Mouse (Mus musculus) limb, embryonic 14.5 days (tissue): ENCODE data around the gene Dock9. TPM values are rescaled to one million over a fixed set of nuclear protein-coding genes. Genes with fewer than 3 reads are reported as not detected.

ENCODE experiments used
- ATAC-seq: fragments of 200-750 bp; cut with Nextera tagmentation; 2 replicates; pipeline ENCODE4 v1.8.0; 2017; ENCODE audit warnings: low read depth, moderate number of reproducible peaks, moderate TSS enrichment; ENCODE audit not compliant: low FRiP score
- DNase-seq: peaks from one replicate; pipeline ENCODE4 v3.0.0-alpha.2; 2015; ENCODE audit warnings: low spot score
- H3K27ac ChIP-seq: fragments of 300-500 bp; sonication (generic); replicated peaks from 2 replicates; pipeline ENCODE4 v1.5.1; 2014; ENCODE audit warnings: low read depth, mild to moderate bottlenecking, low read length, moderate library complexity, mixed read lengths
- H3K27me3 ChIP-seq: fragments of 300-500 bp; sonication (generic); 2 replicates; pipeline ENCODE4 v1.6.1; 2014; ENCODE audit warnings: low read length, mixed read lengths; ENCODE audit not compliant: control insufficient read depth, insufficient read depth
- H3K36me3 ChIP-seq: fragments of 300-500 bp; sonication (generic); 2 replicates; pipeline ENCODE4 v1.6.1; 2014; ENCODE audit warnings: mild to moderate bottlenecking, low read length, moderate library complexity, mixed read lengths; ENCODE audit not compliant: control insufficient read depth, insufficient read depth
- H3K4me1 ChIP-seq: fragments of 300-500 bp; sonication (generic); 2 replicates; pipeline ENCODE4 v1.6.1; 2014; ENCODE audit warnings: antibody characterized with exemption, low read length, mixed read lengths; ENCODE audit not compliant: control insufficient read depth, insufficient read depth
- H3K4me2 ChIP-seq: fragments of 300-500 bp; sonication (generic); replicated peaks from 2 replicates; pipeline ENCODE4 v1.6.1; 2014; ENCODE audit warnings: low read depth, mild to moderate bottlenecking, low read length, moderate library complexity; ENCODE audit not compliant: severe bottlenecking
- H3K4me3 ChIP-seq: fragments of 300-500 bp; sonication (generic); replicated peaks from 2 replicates; pipeline ENCODE4 v1.5.1; 2014; ENCODE audit warnings: low read length
- H3K9ac ChIP-seq: fragments of 300-500 bp; sonication (generic); 2 replicates; pipeline ENCODE4 v1.6.1; 2014; ENCODE audit warnings: mild to moderate bottlenecking, low read depth, low read length, moderate library complexity; ENCODE audit not compliant: severe bottlenecking
- H3K9me3 ChIP-seq: fragments of 300-500 bp; sonication (generic); 2 replicates; pipeline ENCODE4 v1.6.1; 2016; ENCODE audit warnings: low read length; ENCODE audit not compliant: control insufficient read depth
- POLR2A ChIP-seq: fragments of 200-500 bp; IDR thresholded peaks from 2 replicates; pipeline ENCODE4 v1.8.0; 2012; ENCODE audit warnings: inconsistent platforms, mild to moderate bottlenecking, moderate library complexity, borderline replicate concordance; ENCODE audit not compliant: insufficient read depth, insufficient read length; ENCODE audit errors: extremely low read depth
- WGBS: fragments of 180-500 bp; shearing (Covaris S2); extraction: QIAGEN DNeasy Blood & Tissue Kit; methylation state at CpG from one replicate; pipeline ENCODE4 v1.1.7; 2014; 5-methylcytosine and 5-hydroxymethylcytosine counted together
- polyA plus RNA-seq, 2 experiments: library from polyadenylated mRNA; depleted of rRNA in 1 of 2; stranded (reverse) in 1 of 2; unstranded in 1 of 2; fragments of >200 nt; fragmentation: Nextera tagmentation in 1 of 2; extraction: Ambion mirVana in 1 of 2; gene quantifications; 2 replicates each; pipeline versions ENCODE4 v1.2.1 to v1.2.3; 2012 to 2014

The Dock9 gene
- polyA plus RNA-seq, 2 experiments = 13.8 to 19.7 TPM

- H3K27ac ChIP-seq = no peak overlapping the region
- H3K27me3 ChIP-seq = no peaks in the 10 kb centered on the region
- no peak for ATAC-seq
- H3K4me1 ChIP-seq = no peaks in the 10 kb centered on the region
- H3K36me3 ChIP-seq = no peaks in the 10 kb centered on the region
- H3K4me3 ChIP-seq = no peak overlapping the region
- 0 out of 2 replicates have a peak, but pooled peaks cover 3% of the 10 kb centered on the region for H3K9me3 ChIP-seq
- no peak overlapping the region for H3K9ac ChIP-seq
- no peak for DNase-seq
- WGBS = 58% methylated on average over 7 of the region's 7 CpGs
- TF ChIP-seq POLR2A = no peak
- H3K4me2 ChIP-seq = no peak overlapping the region
Observed at GRCm38 (mm10) chr14:121541262-121541661, 256.4 kb downstream of the Dock9 start.

GRCm38 (mm10) chr14:121534501-121534900 lies 263.1 kb downstream of the Dock9 start:
- Histone ChIP-seq H3K9me3 (0 out of 2 replicates have a peak, but pooled peaks cover 3% of the 10 kb centered on the region), H3K4me2 (no peak overlapping the region), H3K27ac (no peak overlapping the region), H3K4me1 (no peaks in the 10 kb centered on the region), H3K36me3 (no peaks in the 10 kb centered on the region), H3K4me3 (no peak overlapping the region), H3K9ac (no peak overlapping the region), H3K27me3 (no peaks in the 10 kb centered on the region)
- 86% methylated on average over 3 of the region's 3 CpGs for WGBS
- DNase-seq (no peak), ATAC-seq (no peak)
- no peak for TF ChIP-seq POLR2A

GRCm38 (mm10) chr14:121530853-121531252 lies 266.8 kb downstream of the Dock9 start:
- no peaks in the 10 kb centered on the region for H3K4me1 ChIP-seq
- no peak for TF ChIP-seq POLR2A
- WGBS = 77% methylated on average over 9 of the region's 9 CpGs
- H3K27ac ChIP-seq = no peak overlapping the region
- DNase-seq (no peak), ATAC-seq (no peak)
- no peak overlapping the region for H3K9ac ChIP-seq
- no peak overlapping the region for H3K4me2 ChIP-seq
- H3K36me3 ChIP-seq = no peaks in the 10 kb centered on the region
- H3K27me3 ChIP-seq = no peaks in the 10 kb centered on the region
- H3K4me3 ChIP-seq = no peak overlapping the region
- H3K9me3 ChIP-seq = no peaks in the 10 kb centered on the region

GRCm38 (mm10) chr14:121527883-121528282 lies 269.8 kb downstream of the Dock9 start:
- Histone ChIP-seq H3K36me3 (no peaks in the 10 kb centered on the region), H3K4me2 (no peak overlapping the region), H3K27ac (no peak overlapping the region), H3K4me3 (no peak overlapping the region), H3K4me1 (no peaks in the 10 kb centered on the region), H3K9ac (no peak overlapping the region), H3K9me3 (no peaks in the 10 kb centered on the region), H3K27me3 (no peaks in the 10 kb centered on the region)
- DNase-seq = no peak
- ATAC-seq = no peak
- WGBS = 82% methylated on average over 3 of the region's 3 CpGs
- no peak for TF ChIP-seq POLR2A

- no peak overlapping the region for H3K27ac ChIP-seq
- H3K9me3 ChIP-seq = no peaks in the 10 kb centered on the region
- H3K4me3 ChIP-seq = no peak overlapping the region
- ATAC-seq (no peak), DNase-seq (no peak)
- H3K4me2 ChIP-seq = no peak overlapping the region
- H3K4me1 ChIP-seq = no peaks in the 10 kb centered on the region
- no peaks in the 10 kb centered on the region for H3K36me3 ChIP-seq
- no peaks in the 10 kb centered on the region for H3K27me3 ChIP-seq
- no peak overlapping the region for H3K9ac ChIP-seq
- TF ChIP-seq POLR2A = no peak
- WGBS = 86% methylated on average over 1 of the region's 1 CpGs
Observed at GRCm38 (mm10) chr14:121527201-121527600, 270.4 kb downstream of the Dock9 start.

- ATAC-seq = no peak
- no peak for DNase-seq
- no peak overlapping the region for H3K4me3 ChIP-seq
- no peak overlapping the region for H3K9ac ChIP-seq
- H3K27me3 ChIP-seq = no peaks in the 10 kb centered on the region
- TF ChIP-seq POLR2A = no peak
- no peak overlapping the region for H3K27ac ChIP-seq
- WGBS = 77% methylated on average over 4 of the region's 4 CpGs
- H3K36me3 ChIP-seq = no peaks in the 10 kb centered on the region
- peaks cover 3% of the 10 kb centered on the region; the same call in 1 of the 2 replicates for H3K4me1 ChIP-seq
- no peak overlapping the region for H3K4me2 ChIP-seq
- H3K9me3 ChIP-seq = no peaks in the 10 kb centered on the region
Observed at GRCm38 (mm10) chr14:121521709-121522108, 275.9 kb downstream of the Dock9 start.
